Mouse (Mus musculus): ENCODE results near the gene Fam53a.

DNA sequence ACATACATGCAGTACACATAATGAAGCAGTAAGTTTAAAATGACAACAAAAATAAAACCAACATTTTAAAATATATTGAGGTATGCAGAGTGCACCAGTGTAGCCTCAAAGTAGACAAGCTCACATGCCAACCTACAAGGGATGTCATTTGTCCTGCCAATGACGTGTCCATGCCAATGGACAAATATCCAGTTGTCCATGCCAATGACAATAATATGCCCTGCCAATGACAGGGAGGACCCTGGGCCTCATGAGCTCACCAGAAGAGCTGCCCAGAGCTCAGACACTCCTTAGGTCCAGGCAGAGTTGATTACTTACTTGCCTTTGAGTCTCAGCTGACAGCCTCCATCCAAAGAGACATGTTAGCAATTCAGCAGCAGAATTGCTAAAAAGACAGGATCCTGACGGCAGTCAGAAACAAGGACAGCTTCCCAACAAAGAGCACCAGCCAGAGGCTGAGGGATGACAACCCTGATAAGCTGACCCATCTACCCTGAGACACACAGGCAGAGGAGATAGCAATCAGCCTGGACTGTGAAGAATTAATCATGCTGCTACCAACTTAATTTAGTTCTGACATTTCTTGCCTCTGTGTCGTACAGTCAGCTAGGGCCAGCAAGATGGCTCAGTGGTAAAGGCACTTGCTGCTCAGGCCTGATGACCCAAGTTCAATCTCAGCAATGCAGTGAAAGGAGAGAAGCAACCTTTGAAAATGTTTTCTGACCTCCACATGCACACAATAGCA is 8.3 kb upstream of the Fam53a start:
- no peak for TF ChIP-seq CTCF (IDR thresholded peaks at IDR 0.05; ENCODE audit: low read depth)
- no peak for TF ChIP-seq EP300 (IDR thresholded peaks at IDR 0.05; ENCODE audit: low read depth)

Data from liver, postnatal 0 days (tissue).